ENCODE assay signal across 8 mouse cellular contexts in genomic region chr11:102393719-102394420, GRCm38 (mm10). TPM values are rescaled to one million over a fixed set of nuclear protein-coding genes. Genes with fewer than 3 reads are reported as not detected.
A peak's percentile ranks its signal among the peaks of the same experiment; 100 is the strongest.
DNase-seq lines count a peak whose midpoint lies in the region; ATAC-seq and TF ChIP-seq lines count a peak whose summit lies in the region.

No protein-coding gene starts in this region.

- 7% methylated on average over 17 of the region's 17 CpGs for WGBS in embryonic facial prominence, embryonic 13.5 days
- 5% methylated on average over 17 of the region's 17 CpGs for WGBS in midbrain, embryonic 16.5 days

- ATAC-seq in embryonic facial prominence, embryonic 13.5 days (ENCODE audit: insufficient number of reproducible peaks, insufficient read depth, low FRiP score, low TSS enrichment, low read depth), result peak; percentile 17; the same call in 1 of the 2 replicates
- peak; percentile 74 for ATAC-seq in midbrain, embryonic 16.5 days

- H3K36me3 ChIP-seq in embryonic facial prominence, embryonic 13.5 days, result no peaks in the 10 kb centered on the region
- H3K36me3 ChIP-seq in midbrain, embryonic 16.5 days (ENCODE audit: control insufficient read depth, insufficient read depth, low read length), result no peaks in the 10 kb centered on the region

- H3K9me3 ChIP-seq in embryonic facial prominence, embryonic 13.5 days, result no peaks in the 10 kb centered on the region
- H3K9me3 ChIP-seq in midbrain, embryonic 16.5 days (replicated peaks; ENCODE audit: control insufficient read depth, low read length, poor library complexity, severe bottlenecking), result no peaks in the 10 kb centered on the region

- peak overlapping the region; percentile 26 for H3K4me3 ChIP-seq in bone marrow macrophage, adult 2 months (ENCODE audit: insufficient read depth, low read length)
- H3K4me3 ChIP-seq in embryonic facial prominence, embryonic 13.5 days, result peak overlapping the region; percentile 47
- peak overlapping the region; percentile 88 for H3K4me3 ChIP-seq in layer of hippocampus, adult 2 months
- peak overlapping the region; percentile 84 for H3K4me3 ChIP-seq in midbrain, embryonic 16.5 days (ENCODE audit: low read depth, low read length)

- peak overlapping the region; percentile 49 for H3K9ac ChIP-seq in embryonic facial prominence, embryonic 13.5 days
- H3K9ac ChIP-seq in midbrain, embryonic 16.5 days (ENCODE audit: low read depth, low read length), result peak overlapping the region; percentile 96

- TF ChIP-seq POLR2A in bone marrow macrophage, adult 2 months (IDR thresholded peaks at IDR 0.05; ENCODE audit: borderline replicate concordance, low read depth, low read length), result no peak

- TF ChIP-seq CTCF in bone marrow macrophage, adult 2 months (IDR thresholded peaks at IDR 0.05; ENCODE audit: low read depth, low read length), result no peak
- TF ChIP-seq CTCF in layer of hippocampus, adult 2 months (conservative IDR thresholded peaks at IDR 0.05), result no peak

- peak; percentile 54 for DNase-seq in layer of hippocampus, adult 11-12 months (ENCODE audit: low spot score)
- DNase-seq in layer of hippocampus, adult 9-10 months (ENCODE audit: low spot score), result no peak
- peak; percentile 63 to 77 for DNase-seq in layer of hippocampus, adult 2 months (ENCODE audit: low spot score in 2 of 2)
- no peak for DNase-seq in testis, postnatal 14 days (ENCODE audit: low spot score)
- DNase-seq in urinary bladder, postnatal 10 days (ENCODE audit: low spot score), result no peak

- no peak overlapping the region for H3K27ac ChIP-seq in bone marrow macrophage, adult 2 months (ENCODE audit: insufficient read depth, low read depth, low read length)
- no peak overlapping the region for H3K27ac ChIP-seq in embryonic facial prominence, embryonic 13.5 days
- H3K27ac ChIP-seq in layer of hippocampus, adult 2 months, result peak overlapping the region; percentile 99
- H3K27ac ChIP-seq in midbrain, embryonic 16.5 days (ENCODE audit: low read length), result peak overlapping the region; percentile 95

- peaks cover 45% of the 10 kb centered on the region for H3K27me3 ChIP-seq in embryonic facial prominence, embryonic 13.5 days
- no peaks in the 10 kb centered on the region for H3K27me3 ChIP-seq in midbrain, embryonic 16.5 days (ENCODE audit: control insufficient read depth, insufficient read depth, low read depth, low read length)

- peaks cover 8% of the 10 kb centered on the region for H3K4me1 ChIP-seq in bone marrow macrophage, adult 2 months (ENCODE audit: control insufficient read depth, insufficient read depth, low read length)
- peaks cover 28% of the 10 kb centered on the region for H3K4me1 ChIP-seq in embryonic facial prominence, embryonic 13.5 days
- H3K4me1 ChIP-seq in midbrain, embryonic 16.5 days (ENCODE audit: control insufficient read depth, insufficient read depth, low read length), result peaks cover 38% of the 10 kb centered on the region

- H3K4me2 ChIP-seq in embryonic facial prominence, embryonic 13.5 days, result peak overlapping the region; percentile 97
- H3K4me2 ChIP-seq in midbrain, embryonic 16.5 days (ENCODE audit: low read length), result peak overlapping the region; percentile 91

RNA-seq across cellular contexts. Expression of gene Rundc3a, which starts 0.7 kb away (rescaled TPM):
- not detected in 2 replicates for polyA plus RNA-seq in bone marrow macrophage, adult 2 months (2012; ENCODE audit: insufficient read depth, insufficient read length, missing spikeins)
- 3.6 and 5.2 TPM in 2 replicates for polyA plus RNA-seq in embryonic facial prominence, embryonic 13.5 days (2015; fragmentation: Nextera tagmentation; extraction: Ambion mirVana)
- 100 to 1,000 TPM; 482 to 488 TPM for total RNA-seq in layer of hippocampus, adult 2 months (2021)
- 151 and 155 TPM in 2 replicates for polyA plus RNA-seq in midbrain, embryonic 16.5 days (2015; fragmentation: Nextera tagmentation; extraction: Ambion mirVana)

RNA-seq across cellular contexts. Expression of gene Slc25a39, which starts 13.9 kb away (rescaled TPM):
- 133 and 173 TPM in 2 replicates for polyA plus RNA-seq in bone marrow macrophage, adult 2 months (2012; ENCODE audit: insufficient read depth, insufficient read length, missing spikeins)
- 191 and 195 TPM in 2 replicates for polyA plus RNA-seq in embryonic facial prominence, embryonic 13.5 days (2015; fragmentation: Nextera tagmentation; extraction: Ambion mirVana)
- total RNA-seq in layer of hippocampus, adult 2 months (2021), result 10 to 100 TPM; 62.5 to 62.6 TPM
- polyA plus RNA-seq in midbrain, embryonic 16.5 days (2015; fragmentation: Nextera tagmentation; extraction: Ambion mirVana), result 144 and 150 TPM in 2 replicates

RNA-seq across cellular contexts. Expression of gene Slc4a1, which starts 27.9 kb away (rescaled TPM):
- not detected in 2 replicates for polyA plus RNA-seq in bone marrow macrophage, adult 2 months (2012; ENCODE audit: insufficient read depth, insufficient read length, missing spikeins)
- polyA plus RNA-seq in embryonic facial prominence, embryonic 13.5 days (2015; fragmentation: Nextera tagmentation; extraction: Ambion mirVana), result 6.3 and 16.6 TPM in 2 replicates
- under 1 TPM; 0.15 to 0.23 TPM for total RNA-seq in layer of hippocampus, adult 2 months (2021)
- polyA plus RNA-seq in midbrain, embryonic 16.5 days (2015; fragmentation: Nextera tagmentation; extraction: Ambion mirVana), result 2.3 and 3.5 TPM in 2 replicates

RNA-seq across cellular contexts. Expression of gene Grn, which starts 36.2 kb away (rescaled TPM):
- polyA plus RNA-seq in bone marrow macrophage, adult 2 months (2012; ENCODE audit: insufficient read depth, insufficient read length, missing spikeins), result 1,924 and 2,101 TPM in 2 replicates
- 124 and 126 TPM in 2 replicates for polyA plus RNA-seq in embryonic facial prominence, embryonic 13.5 days (2015; fragmentation: Nextera tagmentation; extraction: Ambion mirVana)
- total RNA-seq in layer of hippocampus, adult 2 months (2021), result 10 to 100 TPM; 60.6 to 66.4 TPM
- 65.2 and 75.8 TPM in 2 replicates for polyA plus RNA-seq in midbrain, embryonic 16.5 days (2015; fragmentation: Nextera tagmentation; extraction: Ambion mirVana)

RNA-seq across cellular contexts. Expression of gene Fam171a2, which starts 53.6 kb away (rescaled TPM):
- polyA plus RNA-seq in bone marrow macrophage, adult 2 months (2012; ENCODE audit: insufficient read depth, insufficient read length, missing spikeins), result not detected in 2 replicates
- polyA plus RNA-seq in embryonic facial prominence, embryonic 13.5 days (2015; fragmentation: Nextera tagmentation; extraction: Ambion mirVana), result 8.1 and 8.2 TPM in 2 replicates
- total RNA-seq in layer of hippocampus, adult 2 months (2021), result 100 to 1,000 TPM in 1 of 2 experiments, 10 to 100 TPM in 1; 92.5 to 102 TPM
- 18.1 and 20.5 TPM in 2 replicates for polyA plus RNA-seq in midbrain, embryonic 16.5 days (2015; fragmentation: Nextera tagmentation; extraction: Ambion mirVana)

Comparison
In these comparisons a context has a peak if more than half of its experiments do, and no peak if none do; other contexts are left out.
1. DNase-seq: peak in layer of hippocampus, adult 11-12 months (single experiment) and layer of hippocampus, adult 2 months (2 of 2); none in layer of hippocampus, adult 9-10 months (single experiment), testis, postnatal 14 days (single experiment) and urinary bladder, postnatal 10 days (single experiment).
2. H3K27ac ChIP-seq: peak in layer of hippocampus, adult 2 months (single experiment) and midbrain, embryonic 16.5 days (single experiment); none in bone marrow macrophage, adult 2 months (single experiment) and embryonic facial prominence, embryonic 13.5 days (single experiment).
3. H3K4me3 ChIP-seq: peak in every context shown above with its lines; median percentile 88 in layer of hippocampus, adult 2 months; 84 in midbrain, embryonic 16.5 days; 47 in embryonic facial prominence, embryonic 13.5 days; 26 in bone marrow macrophage, adult 2 months.
4. RNA of gene Rundc3a, which starts 0.7 kb away (polyA plus RNA-seq): 151 to 155 TPM in midbrain, embryonic 16.5 days; 3.6 to 5.2 TPM in embryonic facial prominence, embryonic 13.5 days and not detected in bone marrow macrophage, adult 2 months; every median in the first group is over 10 times any median in the second.